Mouse (Mus musculus): ENCODE data around the gene Rnf44. TPM values are rescaled to one million over a fixed set of nuclear protein-coding genes. Genes with fewer than 3 reads are reported as not detected.
A peak's percentile ranks its signal among the peaks of the same experiment; 100 is the strongest.

Rnf44 gene
- polyA plus RNA-seq, 1 experiment from 2014 or later = 52.1 TPM

DNA sequence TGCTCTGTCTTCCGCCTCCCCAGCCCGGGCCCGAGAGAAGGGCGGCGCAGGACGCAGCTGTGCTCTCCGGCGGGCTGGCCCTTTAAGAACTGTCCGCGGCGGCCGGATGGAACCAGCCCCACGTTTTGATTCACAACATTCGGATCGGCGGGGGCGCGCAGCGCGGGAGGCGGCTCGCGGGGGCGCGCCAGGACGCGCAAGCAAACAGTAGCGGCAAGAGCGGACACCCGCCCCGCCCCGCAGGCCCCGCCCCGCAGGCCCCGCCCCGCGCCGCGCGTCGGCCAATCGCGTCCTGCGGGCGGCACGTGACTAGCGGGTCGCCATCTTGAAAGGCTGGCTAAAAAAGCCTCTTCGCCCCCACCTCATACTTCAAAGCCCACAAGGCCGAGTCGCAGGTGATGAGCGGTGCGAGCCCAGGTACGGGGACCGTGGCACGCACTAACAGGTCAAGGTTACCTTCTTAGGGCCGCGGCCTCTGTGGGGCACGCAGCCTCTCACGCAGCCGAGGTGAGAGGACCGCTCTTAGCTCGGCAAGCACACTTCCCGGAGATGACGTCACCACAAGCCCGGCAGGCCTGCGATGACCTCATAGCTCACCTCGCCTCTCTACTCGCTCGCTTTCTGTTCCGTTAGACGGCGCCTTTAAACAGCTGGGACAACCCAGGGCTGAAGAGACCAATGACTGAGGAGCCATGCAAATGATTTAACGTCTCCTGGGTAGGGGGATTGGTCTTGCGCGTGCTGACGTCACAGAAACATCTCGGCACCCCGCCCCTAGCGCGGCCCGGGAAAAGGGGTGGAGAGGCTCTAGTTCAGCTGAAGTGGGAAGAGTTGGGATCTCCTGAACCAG is 5.9 kb downstream of the Rnf44 start:
- Histone ChIP-seq H3K9ac (replicated peaks; ENCODE audit: low read depth) (peak overlapping the region; percentile 73), H3K27me3 (replicated peaks; ENCODE audit: insufficient read depth, low read length) (no peaks in the 10 kb centered on the region), H3K4me3 (ENCODE audit: low read depth, low read length) (peak overlapping the region; percentile 90), H3K36me3 (ENCODE audit: insufficient read depth, low read length) (peaks cover 14% of the 10 kb centered on the region), H3K27ac (ENCODE audit: low read length) (peak overlapping the region; percentile 98), H3K4me1 (ENCODE audit: insufficient read depth, low read depth, low read length) (peaks cover 26% of the 10 kb centered on the region; the same call in 1 of the 2 replicates), H3K4me2 (replicated peaks; ENCODE audit: low read depth, low read length) (peak overlapping the region; percentile 85), H3K9me3 (ENCODE audit: low read length) (no peaks in the 10 kb centered on the region)
- TF ChIP-seq EP300 (IDR thresholded peaks at IDR 0.05) = no peak
- TF ChIP-seq CTCF (IDR thresholded peaks at IDR 0.05) = no peak
- under 1% methylated on average over 68 of the region's 82 CpGs for WGBS
- peak; percentile 92 for ATAC-seq
- peak; percentile 98 for DNase-seq (ENCODE audit: low spot score)

DNA sequence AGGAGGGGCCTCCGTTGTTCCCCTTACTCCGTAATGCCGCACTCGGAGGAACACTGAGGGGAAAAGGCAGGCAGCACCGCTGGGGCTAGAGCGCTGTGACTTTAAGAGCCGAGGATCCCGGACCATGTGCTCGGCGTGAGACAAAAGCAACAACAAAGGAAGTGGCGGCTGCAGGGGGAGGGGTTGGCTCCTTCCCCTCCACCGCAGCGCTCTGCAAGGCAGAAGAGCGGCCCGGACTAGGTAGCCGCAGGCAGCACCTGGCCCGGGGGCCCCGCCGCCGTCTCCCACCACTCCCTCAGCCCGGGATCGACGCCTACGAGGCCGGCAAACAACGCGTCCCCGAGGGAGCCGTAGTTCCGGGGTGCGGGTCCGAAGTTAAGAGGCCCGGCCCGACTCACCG is 6.6 kb downstream of the Rnf44 start:
- Histone ChIP-seq H3K4me3 (ENCODE audit: low read depth, low read length) (peak overlapping the region; percentile 90), H3K36me3 (ENCODE audit: insufficient read depth, low read length) (peaks cover 21% of the 10 kb centered on the region), H3K4me1 (ENCODE audit: insufficient read depth, low read depth, low read length) (peaks cover 19% of the 10 kb centered on the region; the same call in 1 of the 2 replicates), H3K27me3 (replicated peaks; ENCODE audit: insufficient read depth, low read length) (no peaks in the 10 kb centered on the region), H3K9me3 (ENCODE audit: low read length) (no peaks in the 10 kb centered on the region), H3K9ac (replicated peaks; ENCODE audit: low read depth) (peak overlapping the region; percentile 73), H3K27ac (ENCODE audit: low read length) (peak overlapping the region; percentile 98), H3K4me2 (replicated peaks; ENCODE audit: low read depth, low read length) (peak overlapping the region; percentile 85)
- DNase-seq (ENCODE audit: low spot score) (peak; percentile 90), ATAC-seq (peak; percentile 65)
- TF ChIP-seq EP300 (IDR thresholded peaks at IDR 0.05) = no peak
- no peak for TF ChIP-seq CTCF (IDR thresholded peaks at IDR 0.05)
- under 1% methylated on average over 31 of the region's 35 CpGs for WGBS

DNA sequence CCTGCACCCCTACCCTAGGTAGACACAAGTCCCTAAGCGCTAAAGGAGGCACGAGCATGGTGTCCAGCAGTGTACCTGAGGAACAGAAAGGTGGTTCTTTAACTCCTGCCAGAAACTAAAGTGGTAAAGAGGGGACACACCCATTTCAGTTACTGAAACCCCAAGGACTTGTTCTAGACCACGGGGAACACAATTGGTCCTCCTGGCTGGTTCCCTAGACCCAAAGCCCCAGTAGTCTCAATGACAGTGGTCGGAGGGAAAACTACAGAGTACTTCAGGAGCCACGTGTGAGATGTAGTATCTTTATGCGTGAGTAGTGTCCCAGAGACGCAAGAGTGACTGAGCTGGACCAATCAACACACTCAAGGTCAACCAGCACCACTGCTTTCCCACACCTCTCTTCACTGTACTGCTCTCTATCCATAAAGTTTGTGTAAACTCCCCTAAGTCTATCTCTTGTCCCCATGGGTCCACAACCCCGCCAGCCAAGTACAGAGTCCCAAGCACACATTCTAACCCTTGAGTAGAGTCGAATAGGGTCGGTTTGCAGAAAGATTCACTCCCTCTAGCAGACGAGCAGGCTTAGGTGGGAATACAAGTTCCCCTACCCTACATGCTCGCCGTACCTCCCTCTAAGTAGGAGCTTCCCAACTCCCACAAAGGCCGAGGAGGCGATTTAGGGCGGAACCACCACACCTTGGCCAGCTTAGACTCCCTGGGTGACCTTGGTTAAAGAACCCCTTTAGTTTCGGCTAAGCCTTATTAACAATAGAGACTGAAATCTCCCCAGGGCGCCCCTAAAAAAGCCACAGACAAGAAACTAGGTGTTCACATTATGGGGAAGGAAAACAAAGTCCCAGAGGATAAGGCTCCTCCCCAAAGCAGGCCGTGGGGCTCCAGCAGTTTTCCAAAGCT is 7.3 kb downstream of the Rnf44 start:
- Histone ChIP-seq H3K9ac (replicated peaks; ENCODE audit: low read depth) (peak overlapping the region; percentile 73), H3K4me3 (ENCODE audit: low read depth, low read length) (peak overlapping the region; percentile 90), H3K36me3 (ENCODE audit: insufficient read depth, low read length) (peaks cover 28% of the 10 kb centered on the region), H3K4me1 (ENCODE audit: insufficient read depth, low read depth, low read length) (peaks cover 15% of the 10 kb centered on the region; the same call in 1 of the 2 replicates), H3K27me3 (replicated peaks; ENCODE audit: insufficient read depth, low read length) (no peaks in the 10 kb centered on the region), H3K4me2 (replicated peaks; ENCODE audit: low read depth, low read length) (peak overlapping the region; percentile 85), H3K27ac (ENCODE audit: low read length) (peak overlapping the region; percentile 98), H3K9me3 (ENCODE audit: low read length) (no peaks in the 10 kb centered on the region)
- DNase-seq (ENCODE audit: low spot score) = peak; percentile 25
- no peak for TF ChIP-seq CTCF (IDR thresholded peaks at IDR 0.05)
- TF ChIP-seq EP300 (IDR thresholded peaks at IDR 0.05) = no peak
- no peak for ATAC-seq
- WGBS = 2% methylated on average over 19 of the region's 19 CpGs

DNA sequence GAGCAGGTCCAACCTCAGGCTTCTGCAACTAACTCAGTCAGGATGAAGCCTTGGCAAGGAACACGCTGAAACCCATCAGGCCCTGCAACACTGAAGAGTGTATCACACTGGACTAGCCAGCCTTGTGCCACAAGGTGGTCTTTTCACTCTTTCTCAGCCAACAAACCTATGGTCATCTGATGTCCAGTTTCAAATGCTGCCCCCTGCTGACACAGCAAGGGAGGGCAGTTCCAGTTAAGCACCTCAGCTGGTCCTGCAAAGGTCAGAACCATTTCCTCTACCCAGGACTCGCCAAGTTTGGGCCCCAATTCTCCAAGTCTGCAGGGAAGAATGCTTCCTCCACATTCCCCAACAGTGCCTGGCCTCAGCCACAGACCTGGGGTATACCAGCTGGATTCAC is 8.5 kb downstream of the Rnf44 start:
- ATAC-seq (no peak), DNase-seq (ENCODE audit: low spot score) (peak; percentile 42)
- H3K9me3 ChIP-seq (ENCODE audit: low read length) = no peaks in the 10 kb centered on the region
- no peak overlapping the region for H3K27ac ChIP-seq (ENCODE audit: low read length)
- H3K4me3 ChIP-seq (ENCODE audit: low read depth, low read length) = no peak overlapping the region
- TF ChIP-seq CTCF (IDR thresholded peaks at IDR 0.05) (peak; percentile 80), EP300 (IDR thresholded peaks at IDR 0.05) (no peak)
- H3K4me2 ChIP-seq (replicated peaks; ENCODE audit: low read depth, low read length) = no peak overlapping the region
- H3K4me1 ChIP-seq (ENCODE audit: insufficient read depth, low read depth, low read length) = peaks cover 15% of the 10 kb centered on the region; the same call in 1 of the 2 replicates
- H3K9ac ChIP-seq (replicated peaks; ENCODE audit: low read depth) = no peak overlapping the region
- 32% methylated on average over 2 of the region's 2 CpGs for WGBS
- H3K27me3 ChIP-seq (replicated peaks; ENCODE audit: insufficient read depth, low read length) = no peaks in the 10 kb centered on the region
- peaks cover 37% of the 10 kb centered on the region for H3K36me3 ChIP-seq (ENCODE audit: insufficient read depth, low read length)

DNA sequence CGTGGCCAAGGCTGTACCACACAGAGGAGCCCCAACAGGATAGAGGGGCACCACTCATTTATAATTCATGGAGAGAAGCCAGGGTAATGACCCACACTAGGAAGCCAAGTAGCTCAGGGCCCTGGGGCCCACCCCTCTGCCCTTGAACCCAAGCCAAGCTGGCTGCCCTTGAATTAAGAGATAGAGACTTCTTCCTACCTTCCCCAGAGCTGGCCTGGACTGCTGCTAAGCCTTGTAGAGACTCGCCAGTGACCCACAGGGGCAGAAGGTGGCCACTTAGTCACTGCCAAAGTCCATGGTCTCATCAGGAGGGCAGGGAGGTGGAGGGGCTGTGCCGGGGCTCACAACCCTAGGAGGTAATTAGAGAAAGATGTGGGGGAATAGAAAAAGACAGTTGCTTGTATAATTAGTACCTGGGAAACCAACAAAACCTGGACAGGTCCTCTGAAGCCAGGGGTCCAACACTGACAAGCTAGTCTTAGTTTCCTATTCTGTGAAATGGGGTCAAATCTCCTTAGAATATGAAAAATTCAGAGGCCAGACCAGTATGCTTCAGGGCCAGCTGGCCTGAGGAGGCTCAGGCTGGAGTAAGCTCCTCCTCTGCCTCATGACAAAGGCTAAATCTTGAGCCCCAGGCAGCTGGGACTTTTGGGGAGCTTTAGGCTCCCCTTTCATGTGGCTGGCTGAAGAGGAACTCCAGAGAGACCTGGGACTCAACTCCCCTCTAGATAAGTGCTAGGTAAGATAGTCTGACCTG is 9.4 kb downstream of the Rnf44 start:
- H3K4me3 ChIP-seq (ENCODE audit: low read depth, low read length) = no peak overlapping the region

More for the DNA sequence above, 9.4 kb downstream of the Rnf44 start:
- peaks cover 44% of the 10 kb centered on the region for H3K36me3 ChIP-seq (ENCODE audit: insufficient read depth, low read length)
- no peak for TF ChIP-seq CTCF (IDR thresholded peaks at IDR 0.05)
- TF ChIP-seq EP300 (IDR thresholded peaks at IDR 0.05) = no peak
- 74% methylated on average over 3 of the region's 3 CpGs for WGBS
- H3K27me3 ChIP-seq (replicated peaks; ENCODE audit: insufficient read depth, low read length) = no peaks in the 10 kb centered on the region
- DNase-seq (ENCODE audit: low spot score) (no peak), ATAC-seq (no peak)
- H3K27ac ChIP-seq (ENCODE audit: low read length) = no peak overlapping the region
- H3K9ac ChIP-seq (replicated peaks; ENCODE audit: low read depth) = no peak overlapping the region
- peaks cover 15% of the 10 kb centered on the region; the same call in 1 of the 2 replicates for H3K4me1 ChIP-seq (ENCODE audit: insufficient read depth, low read depth, low read length)
- H3K4me2 ChIP-seq (replicated peaks; ENCODE audit: low read depth, low read length) = no peak overlapping the region
- no peaks in the 10 kb centered on the region for H3K9me3 ChIP-seq (ENCODE audit: low read length)
